Mouse (Mus musculus): Measurements from ENCODE around the gene Orc1. TPM values are rescaled to one million over a fixed set of nuclear protein-coding genes. Genes with fewer than 3 reads are reported as not detected.

Orc1 gene
- polyA plus RNA-seq, 1 experiment = 9.6 TPM

GRCm38 (mm10) chr4:108608651-108609050 lies 29.4 kb downstream of the Orc1 start:
- TF ChIP-seq CTCF (IDR thresholded peaks at IDR 0.05; ENCODE audit: borderline replicate concordance, insufficient read depth, low read length) = no peak
- no peak for TF ChIP-seq POLR2A (IDR thresholded peaks at IDR 0.05; ENCODE audit: low read depth, low read length)
- H3K4me1 ChIP-seq (ENCODE audit: control insufficient read depth, insufficient read depth, low read length) = no peaks in the 10 kb centered on the region
- no peak overlapping the region for H3K4me3 ChIP-seq (ENCODE audit: insufficient read depth, low read length)
- H3K27ac ChIP-seq (ENCODE audit: insufficient read depth, low read length) = peak overlapping the region; percentile 35; the same call in 1 of the 2 replicates

DNA sequence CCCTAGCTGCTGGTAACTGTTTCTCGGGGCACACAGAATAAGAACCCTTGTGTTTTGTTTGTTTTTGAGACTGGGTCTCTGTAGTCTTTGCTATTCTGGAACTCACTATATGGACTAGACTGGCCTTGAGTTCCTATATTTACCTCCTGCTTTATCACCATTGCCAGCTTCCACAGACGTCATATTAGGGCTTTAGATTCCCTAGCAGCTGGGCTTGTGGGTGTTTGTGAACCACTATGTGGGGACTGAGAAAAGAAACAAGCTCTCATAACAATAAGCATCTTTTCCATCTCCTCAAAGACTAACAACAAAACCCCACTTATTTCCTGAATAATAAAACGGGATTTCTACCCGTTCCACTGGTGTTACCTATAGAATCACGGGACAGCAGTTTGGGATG lies 31.7 kb downstream of the Orc1 start:
- no peaks in the 10 kb centered on the region for H3K4me1 ChIP-seq (ENCODE audit: control insufficient read depth, insufficient read depth, low read length)
- H3K27ac ChIP-seq (ENCODE audit: insufficient read depth, low read length) = no peak overlapping the region
- no peak overlapping the region for H3K4me3 ChIP-seq (ENCODE audit: insufficient read depth, low read length)
- no peak for TF ChIP-seq CTCF (IDR thresholded peaks at IDR 0.05; ENCODE audit: borderline replicate concordance, insufficient read depth, low read length)
- TF ChIP-seq POLR2A (IDR thresholded peaks at IDR 0.05; ENCODE audit: low read depth, low read length) = no peak

DNA sequence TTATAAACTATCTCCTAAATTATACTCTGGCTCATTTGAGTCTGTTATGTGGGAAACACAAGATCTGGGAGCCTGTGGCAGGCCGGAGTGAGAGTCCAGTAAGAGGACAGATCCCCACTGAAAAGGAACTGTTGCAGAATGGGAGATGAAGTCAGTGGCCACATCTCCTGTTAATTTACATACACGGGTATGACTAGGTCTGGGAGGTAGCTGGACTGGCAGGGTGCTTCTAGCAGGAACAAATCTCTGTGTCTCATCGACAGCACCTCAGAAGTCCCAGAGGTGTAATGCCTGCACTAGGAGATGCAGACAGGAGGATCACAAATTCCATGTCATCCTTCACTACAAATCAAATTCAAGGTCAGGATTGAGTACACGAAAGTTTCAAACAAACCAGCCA lies 39.4 kb downstream of the Orc1 start:
- TF ChIP-seq POLR2A (IDR thresholded peaks at IDR 0.05; ENCODE audit: low read depth, low read length) (no peak), CTCF (IDR thresholded peaks at IDR 0.05; ENCODE audit: borderline replicate concordance, insufficient read depth, low read length) (no peak)
- Histone ChIP-seq H3K27ac (ENCODE audit: insufficient read depth, low read length) (peak overlapping the region; percentile 65), H3K4me1 (ENCODE audit: control insufficient read depth, insufficient read depth, low read length) (peaks cover 6% of the 10 kb centered on the region; the same call in 1 of the 2 replicates), H3K4me3 (ENCODE audit: insufficient read depth, low read length) (peak overlapping the region; percentile 92)

GRCm38 (mm10) chr4:108619165-108619564 lies 39.9 kb downstream of the Orc1 start:
- peak overlapping the region; percentile 65 for H3K27ac ChIP-seq (ENCODE audit: insufficient read depth, low read length)
- peaks cover 6% of the 10 kb centered on the region; the same call in 1 of the 2 replicates for H3K4me1 ChIP-seq (ENCODE audit: control insufficient read depth, insufficient read depth, low read length)
- H3K4me3 ChIP-seq (ENCODE audit: insufficient read depth, low read length) = peak overlapping the region; percentile 92
- TF ChIP-seq POLR2A (IDR thresholded peaks at IDR 0.05; ENCODE audit: low read depth, low read length) (peak; percentile 36; the same call in 1 of the 2 replicates), CTCF (IDR thresholded peaks at IDR 0.05; ENCODE audit: borderline replicate concordance, insufficient read depth, low read length) (no peak)

GRCm38 (mm10) chr4:108619587-108620341 lies 40.5 kb downstream of the Orc1 start, which contains the start of gene Cc2d1b:
Cc2d1b (plus strand) TSS chr4:108619940.
- H3K27ac ChIP-seq (ENCODE audit: insufficient read depth, low read length) = peak within 1 kb of the TSS; percentile 71
- peak within 1 kb of the TSS; percentile 92 for H3K4me3 ChIP-seq (ENCODE audit: insufficient read depth, low read length)
- TF ChIP-seq POLR2A (IDR thresholded peaks at IDR 0.05; ENCODE audit: low read depth, low read length) = peak; percentile 77
- no peak for TF ChIP-seq CTCF (IDR thresholded peaks at IDR 0.05; ENCODE audit: borderline replicate concordance, insufficient read depth, low read length)
- H3K4me1 ChIP-seq (ENCODE audit: control insufficient read depth, insufficient read depth, low read length) = peaks cover 6% of the 10 kb centered on the region; the same call in 1 of the 2 replicates

DNA sequence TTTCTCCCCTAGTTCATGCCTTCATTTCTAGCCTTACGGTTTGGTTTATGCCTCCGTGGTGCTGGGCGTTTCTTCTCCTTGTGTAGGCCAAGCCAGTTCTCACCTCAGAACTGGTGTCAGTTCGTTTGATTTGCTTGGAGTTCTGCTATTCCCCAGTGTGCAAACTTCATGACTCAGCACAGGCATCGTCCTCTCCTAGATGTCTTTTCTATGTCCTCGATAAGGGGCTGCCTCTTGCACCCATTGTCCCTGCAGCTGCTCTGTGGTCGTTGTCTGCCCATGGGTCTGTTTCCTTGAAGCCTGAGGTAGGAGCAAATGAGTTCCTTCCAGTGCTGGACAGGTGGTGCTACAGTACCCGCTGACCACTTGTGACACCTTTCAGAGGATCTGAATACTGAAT lies 41.3 kb downstream of the Orc1 start:
- Histone ChIP-seq H3K4me1 (ENCODE audit: control insufficient read depth, insufficient read depth, low read length) (peaks cover 6% of the 10 kb centered on the region; the same call in 1 of the 2 replicates), H3K27ac (ENCODE audit: insufficient read depth, low read length) (peak overlapping the region; percentile 71), H3K4me3 (ENCODE audit: insufficient read depth, low read length) (peak overlapping the region; percentile 92)
- TF ChIP-seq POLR2A (IDR thresholded peaks at IDR 0.05; ENCODE audit: low read depth, low read length) = no peak
- no peak for TF ChIP-seq CTCF (IDR thresholded peaks at IDR 0.05; ENCODE audit: borderline replicate concordance, insufficient read depth, low read length)

DNA sequence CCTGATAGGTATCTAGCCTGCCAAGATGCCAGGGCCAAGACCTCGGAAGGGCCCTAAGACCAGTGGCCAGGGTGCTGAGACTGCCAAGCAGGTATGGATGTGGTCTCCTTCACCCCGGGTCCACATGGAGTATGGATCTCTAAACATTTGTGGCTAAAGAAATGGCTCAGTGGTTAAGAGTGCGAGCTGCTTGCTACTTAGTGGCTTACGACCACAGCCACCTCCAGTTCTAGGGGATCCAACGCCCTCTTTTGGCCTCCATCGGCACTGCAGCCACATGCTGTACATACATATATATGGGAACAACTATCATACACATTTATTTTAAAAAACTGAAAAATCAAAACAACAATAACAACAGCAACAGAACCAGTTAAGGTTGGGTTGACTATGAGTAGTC lies 42.3 kb downstream of the Orc1 start:
- Histone ChIP-seq H3K27ac (ENCODE audit: insufficient read depth, low read length) (no peak overlapping the region), H3K4me1 (ENCODE audit: control insufficient read depth, insufficient read depth, low read length) (peaks cover 6% of the 10 kb centered on the region; the same call in 1 of the 2 replicates), H3K4me3 (ENCODE audit: insufficient read depth, low read length) (no peak overlapping the region)
- TF ChIP-seq POLR2A (IDR thresholded peaks at IDR 0.05; ENCODE audit: low read depth, low read length) = no peak
- no peak for TF ChIP-seq CTCF (IDR thresholded peaks at IDR 0.05; ENCODE audit: borderline replicate concordance, insufficient read depth, low read length)

GRCm38 (mm10) chr4:108627066-108627465 lies 47.8 kb downstream of the Orc1 start:
- Histone ChIP-seq H3K27ac (ENCODE audit: insufficient read depth, low read length) (no peak overlapping the region), H3K4me1 (ENCODE audit: control insufficient read depth, insufficient read depth, low read length) (no peaks in the 10 kb centered on the region), H3K4me3 (ENCODE audit: insufficient read depth, low read length) (no peak overlapping the region)
- TF ChIP-seq CTCF (IDR thresholded peaks at IDR 0.05; ENCODE audit: borderline replicate concordance, insufficient read depth, low read length) (no peak), POLR2A (IDR thresholded peaks at IDR 0.05; ENCODE audit: low read depth, low read length) (no peak)

DNA sequence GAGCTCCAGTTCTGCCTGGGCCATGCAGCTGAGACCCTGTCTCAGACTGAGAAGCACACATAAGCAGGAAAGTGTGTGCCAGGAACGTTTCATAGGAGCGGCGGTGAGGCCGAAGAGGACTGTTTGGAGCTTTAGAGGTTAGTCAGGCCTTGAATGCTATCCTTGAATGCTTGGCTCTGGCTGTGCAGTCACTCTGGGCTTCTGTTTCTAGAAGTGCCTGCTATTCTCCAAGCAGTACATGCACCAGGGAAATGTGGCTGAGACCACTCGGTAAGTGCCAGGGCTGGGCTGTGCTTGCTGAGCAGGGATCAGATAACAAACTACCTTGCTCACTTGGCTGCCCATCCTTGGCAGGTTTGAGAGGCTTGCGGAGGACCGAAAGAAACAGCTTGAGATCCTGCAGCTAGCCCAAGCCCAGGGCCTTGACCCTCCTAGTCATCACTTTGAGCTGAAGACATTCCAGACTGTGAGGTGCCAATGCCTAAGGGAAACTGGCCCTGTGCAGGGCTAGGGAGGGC lies 50.2 kb downstream of the Orc1 start:
- no peaks in the 10 kb centered on the region for H3K4me1 ChIP-seq (ENCODE audit: control insufficient read depth, insufficient read depth, low read length)
- TF ChIP-seq CTCF (IDR thresholded peaks at IDR 0.05; ENCODE audit: borderline replicate concordance, insufficient read depth, low read length) (no peak), POLR2A (IDR thresholded peaks at IDR 0.05; ENCODE audit: low read depth, low read length) (no peak)
- H3K27ac ChIP-seq (ENCODE audit: insufficient read depth, low read length) = no peak overlapping the region
- H3K4me3 ChIP-seq (ENCODE audit: insufficient read depth, low read length) = no peak overlapping the region

DNA sequence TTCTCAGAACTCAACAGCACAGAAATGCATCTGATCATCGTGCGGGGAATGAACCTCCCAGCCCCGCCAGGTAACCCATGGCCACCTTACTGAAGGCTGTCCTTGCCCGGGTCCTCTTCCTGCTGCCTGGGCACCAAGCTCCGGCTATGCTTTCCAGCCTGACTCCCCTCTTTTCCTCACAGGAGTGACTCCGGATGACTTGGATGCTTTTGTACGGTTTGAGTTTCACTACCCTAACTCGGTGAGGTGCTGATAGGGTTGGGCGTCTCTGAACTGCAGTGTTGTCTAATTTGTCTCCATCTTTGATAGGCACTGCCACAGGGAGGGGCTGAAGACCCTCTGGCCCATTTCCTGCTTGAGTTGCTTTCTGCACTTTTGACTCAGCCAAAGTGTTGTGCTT lies 50.9 kb downstream of the Orc1 start:
- Histone ChIP-seq H3K27ac (ENCODE audit: insufficient read depth, low read length) (no peak overlapping the region), H3K4me3 (ENCODE audit: insufficient read depth, low read length) (no peak overlapping the region), H3K4me1 (ENCODE audit: control insufficient read depth, insufficient read depth, low read length) (no peaks in the 10 kb centered on the region)
- TF ChIP-seq POLR2A (IDR thresholded peaks at IDR 0.05; ENCODE audit: low read depth, low read length) (no peak), CTCF (IDR thresholded peaks at IDR 0.05; ENCODE audit: borderline replicate concordance, insufficient read depth, low read length) (no peak)
